Mouse (Mus musculus) brown adipose tissue, adult 24 weeks (tissue): Measurements from ENCODE around the gene Rabggtb. TPM values are rescaled to one million over a fixed set of nuclear protein-coding genes. Genes with fewer than 3 reads are reported as not detected.

Experiments
- H3K27ac ChIP-seq: fragments of 200-500 bp; replicated peaks from 2 replicates; pipeline ENCODE4 v1.5.1; 2012; ENCODE audit warnings: low read depth, mild to moderate bottlenecking, low read length
- H3K4me1 ChIP-seq: fragments of 200-500 bp; 2 replicates; pipeline ENCODE4 v1.6.1; 2012; ENCODE audit warnings: low read length, mixed read lengths; ENCODE audit not compliant: control insufficient read depth, insufficient read depth, insufficient read length
- H3K4me3 ChIP-seq: fragments of 200-500 bp; 2 replicates; pipeline ENCODE4 v1.5.1; 2012; ENCODE audit warnings: low read depth, mild to moderate bottlenecking, low read length, moderate library complexity; ENCODE audit not compliant: insufficient read depth
- polyA plus RNA-seq: library from polyadenylated mRNA; stranded (reverse); fragments of >200 nt; gene quantifications from 2 replicates; pipeline ENCODE4 v1.2.4, GENCODE M21; 2012; ENCODE audit not compliant: missing spikeins, insufficient read depth, insufficient read length

The Rabggtb gene
- polyA plus RNA-seq, 1 experiment, result 58.5 TPM

GRCm38 (mm10) chr3:153858350-153859001, 54.3 kb downstream of the Rabggtb start:
- no peak overlapping the region for H3K4me3 ChIP-seq
- no peak overlapping the region for H3K27ac ChIP-seq
- no peaks in the 10 kb centered on the region for H3K4me1 ChIP-seq

Other genes starting within 250 kb of the Rabggtb start
- gene St6galnac3, start 187.8 kb downstream of the Rabggtb start, polyA plus RNA-seq, result 1.4 and 4.4 TPM in 2 replicates
- gene Asb17, start 68.8 kb downstream of the Rabggtb start, polyA plus RNA-seq, result not detected in 2 replicates
- not detected in 2 replicates for gene Msh4, start 6.9 kb downstream of the Rabggtb start, polyA plus RNA-seq
- 2,059 and 2,452 TPM in 2 replicates for gene Acadm, start 31.6 kb upstream of the Rabggtb start, polyA plus RNA-seq
- gene Slc44a5, start 60.4 kb upstream of the Rabggtb start, polyA plus RNA-seq, result not detected in 2 replicates